Mouse (Mus musculus) brain, embryonic 14.5 days (tissue): ENCODE results near the gene 4930469K13Rik.

Experiments used
- CTCF ChIP-seq: fragments of 200-500 bp; IDR thresholded peaks from 2 replicates; pipeline ENCODE4 v1.5.1; 2012; ENCODE audit warnings: inconsistent platforms, mild to moderate bottlenecking, moderate library complexity, borderline replicate concordance; ENCODE audit not compliant: insufficient read depth, insufficient read length; ENCODE audit errors: extremely low read depth
- POLR2A ChIP-seq: fragments of 200-500 bp; IDR thresholded peaks from 2 replicates; pipeline ENCODE4 v1.6.1; 2012; ENCODE audit warnings: mild to moderate bottlenecking, inconsistent platforms, borderline replicate concordance; ENCODE audit not compliant: poor library complexity, insufficient read depth, insufficient read length, severe bottlenecking; ENCODE audit errors: extremely low read depth

DNA sequence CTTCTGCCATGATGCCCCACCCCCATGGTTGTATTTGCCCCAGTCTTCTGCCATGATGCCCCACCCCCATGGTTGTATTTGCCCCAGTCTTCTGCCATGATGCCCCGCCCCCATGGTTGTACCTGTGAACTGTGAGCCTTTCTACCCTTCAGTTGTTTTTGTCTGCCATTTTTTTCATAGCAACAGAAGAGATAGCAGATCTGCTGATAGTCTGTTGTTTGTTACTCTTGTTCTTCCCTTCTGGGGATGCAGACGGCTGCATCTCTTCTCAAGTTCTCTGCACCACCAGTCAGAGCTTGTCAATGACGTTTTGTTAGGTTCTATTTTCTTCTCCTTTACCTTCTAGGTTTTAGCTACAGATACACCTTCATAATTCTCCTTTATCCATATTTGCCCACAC, 19.2 kb upstream of the 4930469K13Rik start:
- TF ChIP-seq POLR2A (no peak), CTCF (no peak)
